Mouse (Mus musculus) kidney, adult 2 months (tissue): ENCODE data around the gene Aars. TPM values are rescaled to one million over a fixed set of nuclear protein-coding genes. Genes with fewer than 3 reads are reported as not detected.
A peak's percentile ranks its signal among the peaks of the same experiment; 100 is the strongest.

Experiments used
- DNase-seq: peaks from one replicate; pipeline ENCODE4 v3.0.0; 2021
- H3K27ac ChIP-seq: fragments of 200-500 bp; 2 replicates; pipeline ENCODE4 v1.5.1; 2012; ENCODE audit warnings: low read depth, low read length, control low read depth, inconsistent platforms; ENCODE audit not compliant: insufficient read depth
- H3K27me3 ChIP-seq: fragments of 200-500 bp; replicated peaks from 2 replicates; pipeline ENCODE4 v1.6.1; 2012; ENCODE audit warnings: mild to moderate bottlenecking, moderate library complexity, low read length, inconsistent platforms; ENCODE audit not compliant: control insufficient read depth, insufficient read depth
- H3K36me3 ChIP-seq: fragments of 200-500 bp; 2 replicates; pipeline ENCODE4 v1.6.1; 2012; ENCODE audit warnings: mild to moderate bottlenecking, moderate library complexity, low read length, inconsistent platforms; ENCODE audit not compliant: control insufficient read depth, insufficient read depth
- H3K4me1 ChIP-seq: fragments of 200-500 bp; 2 replicates; pipeline ENCODE4 v1.6.1; 2011; ENCODE audit warnings: low read length; ENCODE audit not compliant: control insufficient read depth, insufficient read depth
- H3K4me3 ChIP-seq: fragments of 200-500 bp; 2 replicates; pipeline ENCODE4 v1.5.1; 2011; ENCODE audit warnings: mild to moderate bottlenecking, low read depth, low read length, control low read depth; ENCODE audit not compliant: insufficient read depth
- CTCF ChIP-seq: fragments of 200-500 bp; conservative IDR thresholded peaks from 2 replicates; pipeline ENCODE4 v1.5.1; 2011; ENCODE audit warnings: low read depth, mild to moderate bottlenecking, control low read depth, low read length, moderate library complexity, mixed read lengths; ENCODE audit not compliant: insufficient read depth, insufficient read length
- POLR2A ChIP-seq: fragments of 200-500 bp; IDR thresholded peaks from one replicate; pipeline ENCODE4 v1.6.1; 2011; ENCODE audit warnings: low read depth, low read length, control low read depth
- WGBS: fragments of 180-500 bp; shearing (Covaris S2); methylation state at CpG from one replicate; pipeline ENCODE4 v1.1.7; 2018; 5-methylcytosine and 5-hydroxymethylcytosine counted together
- polyA plus RNA-seq: library from polyadenylated mRNA; depleted of rRNA; stranded (reverse); fragments of >200 nt; gene quantifications from 2 replicates; pipeline ENCODE4 v1.2.3, GENCODE M21; 2012

Gene Aars
- polyA plus RNA-seq, 1 experiment, result 35.9 TPM

GRCm38 (mm10) chr8:111042546-111042945 lies 9.6 kb downstream of the Aars start:
- H3K4me3 ChIP-seq, result no peak overlapping the region
- no peak for DNase-seq
- no peak overlapping the region for H3K27ac ChIP-seq
- no peaks in the 10 kb centered on the region for H3K27me3 ChIP-seq
- H3K4me1 ChIP-seq, result no peaks in the 10 kb centered on the region
- H3K36me3 ChIP-seq, result peaks cover 4% of the 10 kb centered on the region
- no peak for TF ChIP-seq POLR2A
- no peak for TF ChIP-seq CTCF
- WGBS, result 94% methylated on average over 19 of the region's 19 CpGs

DNA sequence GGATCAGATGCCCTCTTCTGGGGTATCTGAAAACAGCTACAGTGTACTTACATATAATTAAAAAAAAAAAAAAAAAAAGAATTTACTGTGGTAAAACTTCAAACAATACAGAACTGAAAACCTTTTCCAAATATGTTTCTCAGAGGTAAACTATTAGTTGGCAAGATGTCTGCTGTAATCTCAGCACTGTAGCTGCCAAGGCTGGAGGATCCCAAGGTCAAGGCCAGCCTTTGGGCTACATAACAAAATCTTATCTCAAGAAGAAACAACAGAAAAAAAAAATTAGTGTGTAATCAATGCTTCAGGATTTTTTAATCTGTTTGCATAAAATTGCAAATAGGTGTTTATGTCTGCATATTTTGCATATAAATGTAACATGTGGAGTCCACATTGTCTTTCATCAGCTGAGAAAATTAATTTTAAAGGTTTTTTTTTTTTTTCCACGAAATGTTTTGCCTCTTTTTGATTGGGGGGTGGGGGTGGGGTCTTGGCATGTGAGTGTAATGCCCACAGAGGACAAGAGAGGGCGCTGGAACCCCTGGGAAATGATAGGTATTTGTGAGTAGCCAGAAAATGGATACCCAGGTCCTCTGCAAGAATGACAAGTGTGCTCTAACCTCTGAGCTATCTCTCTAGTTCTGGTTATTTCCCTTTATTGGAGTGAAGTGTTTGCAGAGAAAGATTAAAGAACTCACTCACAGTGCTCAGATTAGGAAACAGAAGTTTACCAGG lies 11.2 kb downstream of the Aars start:
- no peaks in the 10 kb centered on the region for H3K27me3 ChIP-seq
- no peak for TF ChIP-seq POLR2A
- TF ChIP-seq CTCF, result peak; percentile 40; the same call in 1 of the 2 replicates
- no peak overlapping the region for H3K4me3 ChIP-seq
- H3K36me3 ChIP-seq, result peaks cover 6% of the 10 kb centered on the region
- H3K27ac ChIP-seq, result no peak overlapping the region
- 36% methylated on average over 2 of the region's 2 CpGs for WGBS
- no peak for DNase-seq
- no peaks in the 10 kb centered on the region for H3K4me1 ChIP-seq

DNA sequence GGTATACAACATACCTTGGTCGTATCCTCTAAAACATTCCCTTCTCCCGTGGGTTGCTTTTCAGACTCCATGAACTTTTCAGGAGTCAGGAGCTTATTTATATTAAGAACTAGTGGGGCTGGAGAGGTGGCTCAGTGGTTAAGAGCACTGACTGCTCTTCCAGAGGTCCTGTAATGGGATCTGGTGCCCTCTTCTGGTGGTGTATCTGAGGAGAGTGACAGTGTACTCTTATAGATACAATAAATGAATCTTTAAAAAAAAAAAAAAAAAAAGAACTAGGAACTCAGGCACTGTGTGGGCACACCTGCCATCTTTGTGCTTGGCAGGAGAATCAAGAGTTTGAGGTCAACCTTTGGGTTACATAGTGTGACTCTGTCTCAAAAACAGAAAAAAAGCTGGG lies 15.8 kb downstream of the Aars start:
- Histone ChIP-seq H3K4me1 (no peaks in the 10 kb centered on the region), H3K27me3 (no peaks in the 10 kb centered on the region), H3K36me3 (peaks cover 4% of the 10 kb centered on the region), H3K4me3 (no peak overlapping the region), H3K27ac (no peak overlapping the region)
- WGBS, result 88% methylated on average over 2 of the region's 2 CpGs
- TF ChIP-seq CTCF (no peak), POLR2A (no peak)
- peak; percentile 17 for DNase-seq

GRCm38 (mm10) chr8:111049106-111049505 lies 16.2 kb downstream of the Aars start:
- Histone ChIP-seq H3K4me1 (no peaks in the 10 kb centered on the region), H3K4me3 (no peak overlapping the region), H3K27me3 (no peaks in the 10 kb centered on the region), H3K36me3 (peaks cover 4% of the 10 kb centered on the region), H3K27ac (no peak overlapping the region)
- TF ChIP-seq CTCF (no peak), POLR2A (no peak)
- no peak for DNase-seq
- 96% methylated on average over 7 of the region's 7 CpGs for WGBS

GRCm38 (mm10) chr8:111053827-111054518 lies 21.0 kb downstream of the Aars start:
- 82% methylated on average over 12 of the region's 12 CpGs for WGBS
- Histone ChIP-seq H3K36me3 (peaks cover 3% of the 10 kb centered on the region), H3K27ac (no peak overlapping the region), H3K4me1 (peaks cover 4% of the 10 kb centered on the region; the same call in 1 of the 2 replicates), H3K27me3 (no peaks in the 10 kb centered on the region), H3K4me3 (no peak overlapping the region)
- peak; percentile 12 for DNase-seq
- TF ChIP-seq POLR2A (no peak), CTCF (no peak)

DNA sequence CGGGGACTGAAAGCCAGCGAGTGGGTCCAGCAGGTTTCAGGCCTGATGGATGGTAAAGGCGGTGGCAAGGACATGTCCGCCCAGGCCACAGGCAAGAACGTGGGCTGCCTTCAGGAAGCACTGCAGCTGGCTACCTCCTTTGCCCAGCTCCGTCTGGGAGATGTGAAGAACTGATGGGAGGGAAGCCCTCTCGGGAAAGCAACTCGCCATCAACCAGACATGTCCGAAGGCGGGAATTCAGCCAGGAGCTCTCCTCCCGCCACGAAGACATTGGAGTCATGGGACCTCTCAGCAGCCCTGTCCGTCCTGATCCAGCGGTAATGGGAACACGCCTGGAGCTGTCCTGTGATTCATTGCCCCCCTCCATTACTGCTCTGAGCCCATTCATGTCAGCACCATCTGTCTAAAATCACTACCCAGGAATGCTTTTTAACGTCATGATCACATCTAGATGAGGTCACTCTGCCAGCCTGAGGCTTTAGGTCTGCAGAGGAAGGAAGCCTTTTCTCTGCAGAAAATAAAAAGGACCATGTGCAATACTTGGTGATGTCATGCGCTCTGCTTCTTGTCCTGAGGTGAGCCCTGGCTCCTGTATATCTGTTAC lies 22.2 kb downstream of the Aars start:
- H3K4me1 ChIP-seq, result peaks cover 4% of the 10 kb centered on the region; the same call in 1 of the 2 replicates
- TF ChIP-seq POLR2A, result no peak
- TF ChIP-seq CTCF, result no peak
- H3K27me3 ChIP-seq, result no peaks in the 10 kb centered on the region
- no peak overlapping the region for H3K4me3 ChIP-seq
- DNase-seq, result no peak
- peaks cover 2% of the 10 kb centered on the region for H3K36me3 ChIP-seq
- WGBS, result 89% methylated on average over 17 of the region's 17 CpGs
- no peak overlapping the region for H3K27ac ChIP-seq

GRCm38 (mm10) chr8:111055661-111056060 lies 22.7 kb downstream of the Aars start:
- Histone ChIP-seq H3K4me1 (peaks cover 4% of the 10 kb centered on the region; the same call in 1 of the 2 replicates), H3K4me3 (no peak overlapping the region), H3K27me3 (no peaks in the 10 kb centered on the region), H3K27ac (no peak overlapping the region), H3K36me3 (no peaks in the 10 kb centered on the region; the same call in 1 of the 2 replicates)
- no peak for DNase-seq
- TF ChIP-seq CTCF (no peak), POLR2A (no peak)
- WGBS, result 68% methylated on average over 2 of the region's 2 CpGs
